Mouse (Mus musculus) kidney, embryonic 14.5 days (tissue): ENCODE data around the gene Cacng1. TPM values are rescaled to one million over a fixed set of nuclear protein-coding genes. Genes with fewer than 3 reads are reported as not detected.

Source experiments
- ATAC-seq: fragments of 200-750 bp; cut with Nextera tagmentation; 2 replicates; pipeline ENCODE4 v1.8.0; 2017; ENCODE audit warnings: moderate number of reproducible peaks, mild to moderate bottlenecking, moderate TSS enrichment, moderate library complexity; ENCODE audit not compliant: low FRiP score, low TSS enrichment
- H3K27ac ChIP-seq: fragments of 300-500 bp; sonication (generic); 2 replicates; pipeline ENCODE4 v1.5.1; 2014; ENCODE audit warnings: low read depth, mild to moderate bottlenecking, low read length, moderate library complexity, mixed read lengths
- H3K27me3 ChIP-seq: fragments of 300-500 bp; sonication (generic); 2 replicates; pipeline ENCODE4 v1.6.1; 2014; ENCODE audit warnings: mild to moderate bottlenecking, low read length; ENCODE audit not compliant: control insufficient read depth, insufficient read depth
- H3K36me3 ChIP-seq: fragments of 300-500 bp; sonication (generic); 2 replicates; pipeline ENCODE4 v1.6.1; 2014; ENCODE audit warnings: low read length, mixed read lengths; ENCODE audit not compliant: control insufficient read depth, insufficient read depth
- H3K4me1 ChIP-seq: fragments of 300-500 bp; sonication (generic); 2 replicates; pipeline ENCODE4 v1.6.1; 2014; ENCODE audit warnings: low read length, mixed read lengths; ENCODE audit not compliant: control insufficient read depth, insufficient read depth
- H3K4me2 ChIP-seq: fragments of 300-500 bp; sonication (generic); replicated peaks from 2 replicates; pipeline ENCODE4 v1.6.1; 2014; ENCODE audit warnings: low read depth, mild to moderate bottlenecking, low read length
- H3K4me3 ChIP-seq: fragments of 300-500 bp; sonication (generic); 2 replicates; pipeline ENCODE4 v1.5.1; 2014; ENCODE audit warnings: mild to moderate bottlenecking, low read length
- H3K9ac ChIP-seq: fragments of 300-500 bp; sonication (generic); 2 replicates; pipeline ENCODE4 v1.6.1; 2014; ENCODE audit warnings: low read depth, mild to moderate bottlenecking, low read length, moderate library complexity
- H3K9me3 ChIP-seq: fragments of 300-500 bp; sonication (generic); 2 replicates; pipeline ENCODE4 v1.6.1; 2016; ENCODE audit warnings: low read length; ENCODE audit not compliant: control insufficient read depth
- WGBS: fragments of 180-500 bp; shearing (Covaris S2); extraction: QIAGEN DNeasy Blood & Tissue Kit; methylation state at CpG from one replicate; pipeline ENCODE4 v1.1.7; 2014; 5-methylcytosine and 5-hydroxymethylcytosine counted together
- polyA plus RNA-seq: library from polyadenylated mRNA; unstranded; fragments of >200 nt; fragmentation: Nextera tagmentation; extraction: Ambion mirVana; gene quantifications from 2 replicates; pipeline ENCODE4 v1.2.1, GENCODE M21; 2014

The Cacng1 gene
- polyA plus RNA-seq, 1 experiment from 2014 or later = not detected

DNA sequence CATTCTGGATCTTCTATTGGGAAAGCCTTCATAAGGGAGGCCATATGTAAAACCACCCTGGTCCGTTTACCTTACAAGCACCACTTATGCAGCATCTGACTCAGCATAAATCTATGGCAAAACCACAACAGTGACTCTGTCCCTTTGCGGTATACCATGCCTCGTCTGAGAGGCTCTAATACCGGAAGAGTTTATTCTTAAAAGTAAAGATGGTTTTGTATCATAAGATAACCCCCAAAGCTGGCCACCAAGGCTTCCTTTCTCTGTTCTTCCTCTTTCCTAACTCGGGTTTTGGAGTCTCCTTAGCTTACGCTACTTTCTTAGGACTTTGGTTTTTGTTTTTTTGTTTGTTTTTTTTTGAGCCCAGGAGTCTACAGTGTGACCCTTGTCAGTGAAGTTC, 23.0 kb downstream of the Cacng1 start:
- Histone ChIP-seq H3K36me3 (peaks cover 3% of the 10 kb centered on the region; the same call in 1 of the 2 replicates), H3K4me3 (no peak overlapping the region), H3K9me3 (no peaks in the 10 kb centered on the region; the same call in 1 of the 2 replicates), H3K4me2 (no peak overlapping the region), H3K27ac (no peak overlapping the region), H3K9ac (no peak overlapping the region), H3K4me1 (no peaks in the 10 kb centered on the region), H3K27me3 (no peaks in the 10 kb centered on the region)
- no peak for ATAC-seq
- 85% methylated on average over 6 of the region's 6 CpGs for WGBS

DNA sequence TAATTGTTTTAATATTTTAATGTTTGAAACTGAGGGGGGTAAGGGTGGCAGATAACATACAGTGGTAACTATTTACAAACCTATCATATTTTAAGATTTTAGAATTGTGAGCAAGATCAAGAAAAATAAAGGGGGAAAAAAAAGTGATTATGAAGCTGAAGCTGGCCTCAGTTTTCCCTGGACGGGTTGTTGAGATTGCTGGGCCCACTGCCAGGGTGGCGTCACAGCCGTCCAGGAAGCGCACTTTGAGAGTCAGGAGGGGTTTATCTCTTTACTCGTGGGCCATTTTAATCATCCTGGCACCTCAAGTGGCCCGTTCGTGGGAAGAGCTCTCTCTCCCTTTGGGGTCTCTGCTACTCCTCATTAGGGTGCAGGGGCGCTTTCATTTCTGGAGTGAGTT, 24.8 kb downstream of the Cacng1 start:
- H3K4me1 ChIP-seq = no peaks in the 10 kb centered on the region
- no peak overlapping the region for H3K27ac ChIP-seq
- H3K4me3 ChIP-seq = no peak overlapping the region
- H3K27me3 ChIP-seq = no peaks in the 10 kb centered on the region
- no peak for ATAC-seq
- no peak overlapping the region for H3K4me2 ChIP-seq
- peaks cover 11% of the 10 kb centered on the region; the same call in 1 of the 2 replicates for H3K36me3 ChIP-seq
- no peak overlapping the region for H3K9ac ChIP-seq
- H3K9me3 ChIP-seq = no peaks in the 10 kb centered on the region
- 75% methylated on average over 8 of the region's 8 CpGs for WGBS

DNA sequence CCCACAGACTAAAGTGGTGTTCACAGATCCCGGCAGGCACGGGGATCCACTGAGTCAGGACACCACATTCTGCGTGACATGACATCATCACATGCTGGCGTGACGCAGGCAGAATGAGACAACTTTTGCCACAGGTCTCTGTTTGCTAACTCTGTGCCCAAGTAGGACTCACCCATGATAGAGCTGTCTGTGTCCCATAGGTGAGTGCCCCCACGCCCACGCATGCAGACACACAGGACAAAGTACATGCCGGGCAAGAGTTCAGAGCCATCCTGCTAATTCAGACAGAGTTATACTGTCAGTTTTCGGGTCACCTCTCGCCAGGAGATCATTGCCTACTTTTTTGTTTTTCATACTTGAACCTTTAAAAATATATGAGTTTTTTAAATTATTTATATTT, 27.8 kb downstream of the Cacng1 start:
- H3K27me3 ChIP-seq = no peaks in the 10 kb centered on the region
- no peak overlapping the region for H3K4me2 ChIP-seq
- H3K9me3 ChIP-seq = no peaks in the 10 kb centered on the region
- no peak for ATAC-seq
- H3K9ac ChIP-seq = no peak overlapping the region
- no peaks in the 10 kb centered on the region for H3K4me1 ChIP-seq
- H3K27ac ChIP-seq = no peak overlapping the region
- 95% methylated on average over 10 of the region's 10 CpGs for WGBS
- peaks cover 25% of the 10 kb centered on the region for H3K36me3 ChIP-seq
- no peak overlapping the region for H3K4me3 ChIP-seq

DNA sequence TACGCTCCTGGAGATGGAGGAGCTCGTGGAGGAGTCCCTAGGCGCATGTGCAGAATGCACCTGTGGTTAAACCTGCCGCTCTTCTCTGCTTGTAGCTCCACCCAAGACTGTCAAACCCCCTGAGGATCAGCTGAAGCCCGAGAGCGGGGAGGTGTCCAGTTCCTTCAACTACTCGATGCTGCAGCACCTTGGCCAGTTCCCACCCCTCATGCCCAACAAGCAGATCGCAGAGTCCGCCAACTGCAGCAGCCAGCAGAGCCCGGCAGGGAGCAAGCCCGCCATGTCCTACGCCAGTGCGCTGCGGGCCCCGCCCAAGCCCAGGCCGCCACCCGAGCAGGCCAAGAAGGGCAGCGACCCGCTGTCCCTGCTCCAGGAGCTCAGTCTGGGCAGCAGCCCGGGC, 30.0 kb downstream of the Cacng1 start:
- no peak for ATAC-seq
- no peak overlapping the region for H3K9ac ChIP-seq
- H3K4me1 ChIP-seq = no peaks in the 10 kb centered on the region
- H3K4me2 ChIP-seq = no peak overlapping the region
- H3K27ac ChIP-seq = no peak overlapping the region
- H3K9me3 ChIP-seq = no peaks in the 10 kb centered on the region
- WGBS = 88% methylated on average over 20 of the region's 20 CpGs
- H3K4me3 ChIP-seq = no peak overlapping the region
- no peaks in the 10 kb centered on the region for H3K27me3 ChIP-seq
- peaks cover 31% of the 10 kb centered on the region for H3K36me3 ChIP-seq

DNA sequence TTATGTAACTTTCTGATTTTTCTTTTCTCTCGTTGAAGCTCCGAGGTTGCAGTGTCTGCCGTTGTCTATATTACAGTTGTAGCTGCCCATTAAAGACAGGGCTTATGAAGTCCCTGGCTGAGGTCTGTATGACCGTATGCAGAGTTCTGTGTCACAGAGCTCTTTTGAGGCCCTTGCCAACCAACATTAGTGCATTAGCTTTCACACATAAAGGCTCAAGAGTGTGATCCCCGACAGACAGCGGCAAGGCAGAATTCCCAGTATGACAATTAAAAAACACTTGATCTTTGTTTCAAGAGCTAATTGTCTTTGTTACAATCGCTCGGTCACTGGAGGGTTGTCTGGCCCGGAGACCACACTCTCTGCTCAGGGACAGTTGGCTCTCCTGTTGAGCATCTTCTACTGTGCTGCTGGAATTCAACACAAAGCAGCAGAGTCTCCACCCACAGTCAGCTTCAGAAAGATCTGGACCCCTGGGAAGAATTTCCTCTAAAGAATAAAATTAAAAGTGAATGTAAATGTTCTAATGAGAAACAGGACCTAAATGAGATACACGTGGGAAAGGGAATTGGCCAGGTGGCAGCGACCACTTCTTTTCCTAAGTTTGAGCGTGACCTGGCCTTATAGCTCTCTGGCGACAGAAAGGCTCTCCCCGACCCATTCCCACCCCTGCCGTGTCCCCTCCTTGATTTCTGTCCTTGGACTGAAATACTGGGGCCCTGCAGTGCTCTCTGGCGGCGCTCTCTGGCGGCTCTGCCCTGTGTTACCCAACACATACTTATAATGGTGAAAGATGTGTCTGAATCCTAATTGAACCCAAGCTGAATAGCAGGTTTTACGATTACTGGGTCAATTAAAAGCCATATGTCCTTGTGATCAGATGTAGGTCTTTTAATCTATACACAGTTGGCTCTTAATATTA, 32.5 kb downstream of the Cacng1 start:
- Histone ChIP-seq H3K9ac (no peak overlapping the region), H3K4me1 (no peaks in the 10 kb centered on the region), H3K4me2 (no peak overlapping the region), H3K27me3 (no peaks in the 10 kb centered on the region), H3K36me3 (peaks cover 31% of the 10 kb centered on the region), H3K9me3 (no peaks in the 10 kb centered on the region), H3K4me3 (no peak overlapping the region), H3K27ac (no peak overlapping the region)
- no peak for ATAC-seq
- WGBS = 83% methylated on average over 19 of the region's 19 CpGs

DNA sequence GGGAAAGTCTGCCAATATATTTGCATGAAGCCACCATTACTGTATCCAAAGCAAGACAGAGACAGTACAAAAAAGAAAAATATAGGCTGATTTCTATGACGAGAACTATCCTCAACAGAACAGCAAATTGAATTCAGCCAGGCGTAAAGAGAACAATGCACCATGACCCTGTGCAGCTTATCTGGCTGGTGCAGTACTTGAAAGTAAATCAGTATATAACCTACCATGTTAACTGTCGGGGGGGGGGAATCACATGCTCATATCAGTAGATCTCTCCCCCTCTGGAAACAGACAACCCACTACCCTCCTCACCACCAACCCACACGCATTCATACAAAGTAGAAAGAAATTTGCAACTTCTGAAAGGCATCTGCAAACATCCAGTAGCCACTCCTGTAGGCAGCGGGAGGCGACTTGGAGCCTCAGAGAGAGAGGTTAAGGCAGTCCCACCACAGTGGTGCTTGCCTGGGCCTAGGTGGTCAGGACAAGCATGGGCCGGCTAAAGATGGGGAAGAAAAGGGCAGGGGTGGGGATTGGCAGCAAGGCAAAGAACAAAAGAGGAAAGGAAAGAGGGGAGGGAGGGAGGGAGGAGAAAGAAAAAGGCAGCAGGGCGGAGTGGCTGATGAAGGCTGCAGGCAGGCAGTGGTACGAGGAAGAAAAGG, 33.5 kb downstream of the Cacng1 start:
- H3K4me3 ChIP-seq = no peak overlapping the region
- no peak overlapping the region for H3K9ac ChIP-seq
- H3K36me3 ChIP-seq = peaks cover 27% of the 10 kb centered on the region
- H3K27ac ChIP-seq = no peak overlapping the region
- no peak for ATAC-seq
- no peak overlapping the region for H3K4me2 ChIP-seq
- no peaks in the 10 kb centered on the region for H3K4me1 ChIP-seq
- H3K27me3 ChIP-seq = no peaks in the 10 kb centered on the region
- no peaks in the 10 kb centered on the region for H3K9me3 ChIP-seq
- WGBS = 71% methylated on average over 9 of the region's 9 CpGs

DNA sequence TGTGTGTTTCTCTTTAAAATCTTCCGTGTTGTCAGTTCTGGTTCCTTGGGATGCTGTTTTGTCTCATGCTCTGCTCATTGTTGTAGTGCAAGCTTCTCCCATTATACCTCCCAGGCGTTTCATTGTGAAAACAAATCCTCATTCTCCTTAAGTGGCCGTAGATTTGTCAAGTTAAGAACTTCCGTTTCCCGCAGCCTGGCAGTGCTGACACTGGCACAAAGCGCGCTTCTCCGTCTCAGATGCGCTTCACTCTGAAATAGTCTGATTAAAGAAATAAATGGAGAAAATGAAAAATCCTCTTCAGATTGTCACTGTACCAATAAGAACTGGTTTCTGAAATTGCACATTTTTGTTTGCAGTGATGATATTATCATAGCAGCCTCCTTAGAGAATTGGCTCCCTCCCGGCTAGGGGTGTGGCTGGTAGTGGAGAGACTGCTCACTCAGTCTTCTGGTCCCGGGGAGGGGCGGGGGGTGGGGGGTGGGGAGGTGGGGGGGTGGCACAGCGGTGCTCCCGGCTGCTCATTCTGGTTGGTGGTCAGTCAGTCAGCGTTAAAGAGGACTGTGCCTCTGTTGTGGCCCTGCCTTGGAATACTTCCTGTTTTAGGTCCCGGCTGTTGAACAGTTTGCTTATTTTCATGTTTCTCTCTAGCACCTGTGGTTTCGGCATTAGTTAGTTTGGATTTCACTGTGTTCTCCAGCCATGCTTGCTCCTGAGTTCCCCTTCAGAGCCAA, 39.9 kb downstream of the Cacng1 start:
- Histone ChIP-seq H3K9ac (no peak overlapping the region), H3K27ac (no peak overlapping the region), H3K4me2 (no peak overlapping the region), H3K9me3 (no peaks in the 10 kb centered on the region), H3K4me1 (no peaks in the 10 kb centered on the region), H3K4me3 (no peak overlapping the region), H3K36me3 (peaks cover 26% of the 10 kb centered on the region), H3K27me3 (no peaks in the 10 kb centered on the region)
- ATAC-seq = no peak
- WGBS = 73% methylated on average over 17 of the region's 17 CpGs

DNA sequence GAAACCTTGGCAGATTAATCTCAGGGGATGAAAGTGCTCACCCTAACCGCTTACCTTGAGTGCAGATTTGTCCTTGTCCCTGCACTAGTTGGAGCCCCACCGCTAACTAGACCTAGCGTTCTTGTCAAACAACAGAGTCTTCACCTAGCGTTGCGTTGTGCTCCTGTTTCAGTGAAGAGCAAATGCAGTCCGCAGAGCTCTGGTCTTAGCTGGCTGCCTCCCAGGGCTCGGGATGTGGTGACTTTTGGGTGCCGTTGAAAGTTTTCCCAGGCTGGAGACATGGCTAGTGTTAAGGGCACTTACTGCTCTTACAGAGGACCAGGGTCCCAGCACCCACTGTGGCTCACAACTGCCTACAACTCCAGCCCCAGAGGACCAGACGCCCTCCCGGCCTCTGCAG, 41.1 kb downstream of the Cacng1 start:
- ATAC-seq = no peak

More for the DNA sequence above, 41.1 kb downstream of the Cacng1 start:
- H3K4me1 ChIP-seq = no peaks in the 10 kb centered on the region
- H3K4me3 ChIP-seq = no peak overlapping the region
- no peak overlapping the region for H3K4me2 ChIP-seq
- 90% methylated on average over 10 of the region's 10 CpGs for WGBS
- peaks cover 36% of the 10 kb centered on the region for H3K36me3 ChIP-seq
- H3K27ac ChIP-seq = peak overlapping the region; percentile 7; the same call in 1 of the 2 replicates
- H3K9me3 ChIP-seq = no peaks in the 10 kb centered on the region
- H3K9ac ChIP-seq = no peak overlapping the region
- no peaks in the 10 kb centered on the region for H3K27me3 ChIP-seq
